Mouse (Mus musculus): ENCODE results near the gene Dip2c.

The Dip2c gene

GRCm38 (mm10) chr13:9538556-9538955 lies 262.2 kb downstream of the Dip2c start:
- no peak for DNase-seq (ENCODE audit: inconsistent ontology term)

GRCm38 (mm10) chr13:9547698-9548344 lies 271.5 kb downstream of the Dip2c start:
- no peak for DNase-seq (ENCODE audit: inconsistent ontology term)

GRCm38 (mm10) chr13:9562099-9562498 lies 285.8 kb downstream of the Dip2c start:
- no peak for DNase-seq (ENCODE audit: inconsistent ontology term)

- DNase-seq (ENCODE audit: inconsistent ontology term) = no peak
These were observed 286.6 kb downstream of the Dip2c start for GRCm38 (mm10) chr13:9562921-9563320.

- no peak for DNase-seq (ENCODE audit: inconsistent ontology term)
These were observed 292.5 kb downstream of the Dip2c start for GRCm38 (mm10) chr13:9568852-9569251.

- no peak for DNase-seq (ENCODE audit: inconsistent ontology term)
These were observed 300.4 kb downstream of the Dip2c start for GRCm38 (mm10) chr13:9576686-9577085.

GRCm38 (mm10) chr13:9578456-9578855 lies 302.1 kb downstream of the Dip2c start:
- DNase-seq (ENCODE audit: inconsistent ontology term) = peak; percentile 43

GRCm38 (mm10) chr13:9581821-9582220 lies 305.5 kb downstream of the Dip2c start:
- no peak for DNase-seq (ENCODE audit: inconsistent ontology term)

- DNase-seq (ENCODE audit: inconsistent ontology term) = no peak
These were observed 307.3 kb downstream of the Dip2c start for GRCm38 (mm10) chr13:9583579-9583978.

- peak; percentile 51 for DNase-seq (ENCODE audit: inconsistent ontology term)
These were observed 323.2 kb downstream of the Dip2c start for GRCm38 (mm10) chr13:9599334-9600096.

- DNase-seq (ENCODE audit: inconsistent ontology term) = no peak
These were observed 325.0 kb downstream of the Dip2c start for GRCm38 (mm10) chr13:9601350-9601749.

GRCm38 (mm10) chr13:9611229-9611628 lies 334.9 kb downstream of the Dip2c start:
- DNase-seq (ENCODE audit: inconsistent ontology term) = no peak

GRCm38 (mm10) chr13:9632684-9633083 lies 356.4 kb downstream of the Dip2c start:
- DNase-seq (ENCODE audit: inconsistent ontology term) = no peak

- DNase-seq (ENCODE audit: inconsistent ontology term) = no peak
These were observed 359.6 kb downstream of the Dip2c start for GRCm38 (mm10) chr13:9635951-9636350.

- peak; percentile 2 for DNase-seq (ENCODE audit: inconsistent ontology term)
These were observed 360.2 kb downstream of the Dip2c start for GRCm38 (mm10) chr13:9636505-9636904.

- no peak for DNase-seq (ENCODE audit: inconsistent ontology term)
These were observed 361.6 kb downstream of the Dip2c start for GRCm38 (mm10) chr13:9637949-9638348.

- DNase-seq (ENCODE audit: inconsistent ontology term) = no peak
These were observed 372.4 kb downstream of the Dip2c start for GRCm38 (mm10) chr13:9648716-9649115.

- no peak for DNase-seq (ENCODE audit: inconsistent ontology term)
These were observed 373.6 kb downstream of the Dip2c start for GRCm38 (mm10) chr13:9649894-9650293.

- no peak for DNase-seq (ENCODE audit: inconsistent ontology term)
These were observed 374.3 kb downstream of the Dip2c start for GRCm38 (mm10) chr13:9650580-9650979.

GRCm38 (mm10) chr13:9653018-9653417 lies 376.7 kb downstream of the Dip2c start:
- no peak for DNase-seq (ENCODE audit: inconsistent ontology term)

- no peak for DNase-seq (ENCODE audit: inconsistent ontology term)
These were observed 380.3 kb downstream of the Dip2c start for GRCm38 (mm10) chr13:9656613-9657012.

- DNase-seq (ENCODE audit: inconsistent ontology term) = no peak
These were observed 384.4 kb downstream of the Dip2c start for GRCm38 (mm10) chr13:9660711-9661110.

- DNase-seq (ENCODE audit: inconsistent ontology term) = no peak
These were observed 387.3 kb downstream of the Dip2c start for GRCm38 (mm10) chr13:9663593-9663992.

Data from Muller cell, postnatal 12 days (primary cell).